Mouse (Mus musculus) forebrain, embryonic 13.5 days (tissue): ENCODE results near the gene Gbf1. TPM values are rescaled to one million over a fixed set of nuclear protein-coding genes. Genes with fewer than 3 reads are reported as not detected.

ENCODE experiments used
- ATAC-seq: fragments of 200-750 bp; cut with Nextera tagmentation; 2 replicates; pipeline ENCODE4 v1.8.0; 2017
- H3K27ac ChIP-seq: fragments of 300-500 bp; sonication (generic); 2 replicates; pipeline ENCODE4 v1.5.1; 2015; ENCODE audit warnings: inconsistent platforms, mild to moderate bottlenecking, moderate library complexity
- H3K27me3 ChIP-seq: fragments of 300-500 bp; sonication (generic); 2 replicates; pipeline ENCODE4 v1.6.1; 2015; ENCODE audit warnings: mild to moderate bottlenecking, inconsistent platforms
- H3K36me3 ChIP-seq: fragments of 300-500 bp; sonication (generic); 2 replicates; pipeline ENCODE4 v1.6.1; 2015; ENCODE audit warnings: mild to moderate bottlenecking, inconsistent platforms; ENCODE audit not compliant: poor library complexity, severe bottlenecking
- H3K4me1 ChIP-seq: fragments of 300-500 bp; sonication (generic); 2 replicates; pipeline ENCODE4 v1.6.1; 2015; ENCODE audit warnings: inconsistent platforms
- H3K4me2 ChIP-seq: fragments of 300-500 bp; sonication (generic); 2 replicates; pipeline ENCODE4 v1.6.1; 2015; ENCODE audit warnings: inconsistent platforms, mild to moderate bottlenecking, moderate library complexity
- H3K4me3 ChIP-seq: fragments of 300-500 bp; sonication (generic); 2 replicates; pipeline ENCODE4 v1.5.1; 2015; ENCODE audit warnings: mild to moderate bottlenecking, inconsistent platforms
- H3K9ac ChIP-seq: fragments of 300-500 bp; sonication (generic); 2 replicates; pipeline ENCODE4 v1.6.1; 2015; ENCODE audit warnings: mild to moderate bottlenecking, inconsistent platforms
- H3K9me3 ChIP-seq: fragments of 300-500 bp; sonication (generic); replicated peaks from 2 replicates; pipeline ENCODE4 v1.6.1; 2016; ENCODE audit warnings: inconsistent platforms
- WGBS: fragments of 180-500 bp; shearing (Covaris S2); methylation state at CpG from one replicate; pipeline ENCODE4 v1.1.7; 2015; 5-methylcytosine and 5-hydroxymethylcytosine counted together
- polyA plus RNA-seq: library from polyadenylated mRNA; unstranded; fragments of >200 nt; fragmentation: Nextera tagmentation; extraction: Ambion mirVana; gene quantifications from 2 replicates; pipeline ENCODE4 v1.2.1, GENCODE M21; 2015

Gene Gbf1
- polyA plus RNA-seq, 1 experiment from 2014 or later = 54.4 TPM

DNA sequence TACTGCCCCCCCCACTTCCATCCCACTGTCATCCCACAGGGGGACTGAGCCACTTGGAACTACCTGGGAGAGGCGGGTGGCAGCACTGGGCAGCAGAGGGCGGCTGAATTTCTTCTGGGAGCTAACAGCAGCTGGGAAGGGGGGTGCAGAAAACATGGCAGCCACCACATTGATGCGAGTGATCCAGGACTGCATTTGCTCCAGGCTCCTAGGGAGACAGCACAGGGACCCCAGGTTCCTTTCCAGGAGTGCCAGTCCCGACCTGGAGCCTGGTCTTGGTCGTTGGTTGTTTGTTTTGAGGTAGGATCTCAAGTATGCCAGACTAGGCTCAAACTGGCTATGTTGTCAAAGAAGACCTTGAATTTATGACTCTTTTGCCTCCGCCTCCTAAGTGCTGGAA is 161.3 kb downstream of the Gbf1 start:
- Histone ChIP-seq H3K4me2 (no peak overlapping the region), H3K4me3 (no peak overlapping the region), H3K9me3 (no peaks in the 10 kb centered on the region), H3K27me3 (peaks cover 64% of the 10 kb centered on the region), H3K27ac (no peak overlapping the region), H3K36me3 (peaks cover 20% of the 10 kb centered on the region; the same call in 1 of the 2 replicates), H3K4me1 (peaks cover 30% of the 10 kb centered on the region), H3K9ac (no peak overlapping the region)
- WGBS = 74% methylated on average over 6 of the region's 6 CpGs
- ATAC-seq = no peak

DNA sequence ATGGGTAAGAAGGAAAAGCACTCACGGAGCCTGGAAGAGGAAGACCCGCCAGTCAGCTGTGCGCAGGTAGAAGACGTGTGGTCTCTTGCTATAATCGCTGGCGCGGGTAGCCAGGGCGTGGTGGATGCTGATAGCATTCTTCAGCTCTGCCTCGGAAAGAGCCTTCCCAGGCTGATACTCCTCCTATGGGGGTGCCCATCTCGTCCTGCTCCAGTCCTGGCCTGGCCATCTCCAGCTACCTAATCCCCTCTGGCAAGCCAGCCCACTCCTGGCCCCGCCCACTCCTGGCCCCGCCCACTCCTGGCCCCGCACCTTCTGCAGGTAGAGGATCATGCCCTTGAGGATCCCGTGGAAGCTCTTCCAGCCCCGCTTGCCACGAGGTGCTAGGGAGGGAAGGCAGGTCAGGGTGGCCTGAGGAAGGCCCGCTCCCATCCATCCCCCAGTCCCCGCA is 161.9 kb downstream of the Gbf1 start:
- H3K9ac ChIP-seq = no peak overlapping the region
- ATAC-seq = no peak
- H3K4me1 ChIP-seq = peaks cover 31% of the 10 kb centered on the region
- H3K36me3 ChIP-seq = peaks cover 20% of the 10 kb centered on the region; the same call in 1 of the 2 replicates
- H3K9me3 ChIP-seq = no peaks in the 10 kb centered on the region
- WGBS = 14% methylated on average over 18 of the region's 18 CpGs
- no peak overlapping the region for H3K4me2 ChIP-seq
- H3K27me3 ChIP-seq = peaks cover 67% of the 10 kb centered on the region
- no peak overlapping the region for H3K27ac ChIP-seq
- H3K4me3 ChIP-seq = no peak overlapping the region

DNA sequence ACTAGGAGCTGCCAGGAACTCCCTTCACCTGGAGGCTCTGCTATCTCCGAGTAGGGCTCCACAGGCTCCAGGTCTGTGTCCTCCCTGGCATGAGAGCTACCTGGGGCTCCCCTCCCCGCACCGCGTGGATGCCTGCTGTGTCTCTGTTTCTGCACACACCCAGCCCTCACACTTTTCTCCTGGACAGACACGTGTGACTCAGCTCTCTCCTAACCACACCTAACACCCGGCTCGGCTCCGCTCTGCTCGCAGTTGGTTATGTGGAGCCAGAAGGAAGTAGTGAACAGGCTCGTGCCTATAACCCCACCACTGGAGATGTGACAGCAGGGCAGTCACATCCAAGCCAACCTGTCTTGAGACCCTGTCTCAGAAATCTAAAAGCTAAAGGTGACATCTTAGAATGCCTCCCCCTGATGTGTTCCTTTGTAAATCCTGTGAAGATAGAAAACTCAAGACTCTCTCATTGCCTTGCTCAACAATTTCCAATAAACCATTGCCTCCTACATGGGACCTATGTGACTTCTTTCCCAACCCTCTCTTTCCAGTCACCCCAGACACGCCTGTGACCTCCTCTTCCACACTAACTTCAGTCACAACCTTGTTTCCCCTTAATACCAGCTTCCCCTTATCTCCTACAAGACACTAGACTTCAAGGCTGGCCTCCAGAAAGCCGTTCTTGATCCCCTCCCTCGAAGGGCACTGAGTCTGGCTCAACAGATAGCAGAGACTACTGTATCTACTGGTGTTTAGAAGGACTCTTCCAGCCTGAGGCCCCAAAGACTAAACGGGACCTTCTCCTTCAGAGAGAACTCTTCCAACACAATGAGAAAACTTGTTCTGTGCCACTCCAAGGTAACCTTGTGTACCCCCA is 162.8 kb downstream of the Gbf1 start:
- no peak overlapping the region for H3K4me2 ChIP-seq
- no peak overlapping the region for H3K27ac ChIP-seq
- H3K27me3 ChIP-seq = peaks cover 77% of the 10 kb centered on the region

DNA sequence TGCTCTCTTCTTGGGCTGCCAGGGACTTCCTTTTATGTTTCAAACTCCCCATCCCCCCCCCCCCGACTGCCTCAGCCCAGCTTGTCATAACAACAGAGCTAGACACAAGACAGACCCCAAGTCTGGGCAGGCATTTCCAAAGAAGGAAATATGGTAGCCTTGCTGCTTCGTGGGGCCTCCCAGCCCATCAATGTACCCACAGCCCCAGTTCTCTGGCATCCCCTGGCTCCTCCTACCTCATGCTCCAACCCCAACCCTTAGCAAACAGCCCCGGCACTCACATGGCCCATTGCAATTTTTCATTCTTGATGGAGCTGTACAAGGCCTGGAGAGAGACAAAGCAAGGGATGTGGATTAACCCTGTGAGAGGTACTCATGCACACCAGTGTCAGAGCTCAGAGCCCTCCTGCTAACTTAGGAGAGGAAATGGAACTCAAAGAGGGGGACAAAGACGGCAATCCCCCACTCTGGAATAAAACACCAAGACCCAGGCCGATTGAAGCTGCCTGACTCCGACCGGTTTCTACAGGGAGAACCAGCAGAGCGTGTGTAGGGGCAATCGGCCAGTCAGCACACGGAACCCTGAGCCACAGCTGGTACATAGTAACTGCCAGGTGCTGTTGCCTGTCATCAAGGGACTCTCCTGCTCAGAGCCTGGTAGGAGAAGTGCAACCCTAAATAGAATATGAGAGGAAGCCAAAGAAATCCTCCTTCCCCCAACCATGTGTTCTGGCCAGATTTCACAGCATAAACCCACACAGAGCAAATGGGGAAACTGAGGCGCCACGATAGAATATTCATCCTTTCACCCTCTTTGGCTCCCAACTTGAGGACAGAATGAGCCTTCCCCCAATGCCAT is 163.7 kb downstream of the Gbf1 start:
- H3K4me1 ChIP-seq = peaks cover 45% of the 10 kb centered on the region
- no peaks in the 10 kb centered on the region for H3K9me3 ChIP-seq
- H3K27ac ChIP-seq = no peak overlapping the region
- ATAC-seq = no peak
- no peak overlapping the region for H3K9ac ChIP-seq
- WGBS = 47% methylated on average over 12 of the region's 12 CpGs
- H3K36me3 ChIP-seq = peaks cover 19% of the 10 kb centered on the region; the same call in 1 of the 2 replicates
- peaks cover 83% of the 10 kb centered on the region for H3K27me3 ChIP-seq
- peak overlapping the region; percentile 47; the same call in 1 of the 2 replicates for H3K4me3 ChIP-seq
- H3K4me2 ChIP-seq = peak overlapping the region; percentile 73

More for the DNA sequence above, 162.8 kb downstream of the Gbf1 start:
- no peak for ATAC-seq
- Histone ChIP-seq H3K4me3 (no peak overlapping the region), H3K4me1 (peaks cover 38% of the 10 kb centered on the region), H3K9ac (no peak overlapping the region), H3K9me3 (no peaks in the 10 kb centered on the region), H3K36me3 (peaks cover 20% of the 10 kb centered on the region; the same call in 1 of the 2 replicates)
- 37% methylated on average over 14 of the region's 14 CpGs for WGBS

DNA sequence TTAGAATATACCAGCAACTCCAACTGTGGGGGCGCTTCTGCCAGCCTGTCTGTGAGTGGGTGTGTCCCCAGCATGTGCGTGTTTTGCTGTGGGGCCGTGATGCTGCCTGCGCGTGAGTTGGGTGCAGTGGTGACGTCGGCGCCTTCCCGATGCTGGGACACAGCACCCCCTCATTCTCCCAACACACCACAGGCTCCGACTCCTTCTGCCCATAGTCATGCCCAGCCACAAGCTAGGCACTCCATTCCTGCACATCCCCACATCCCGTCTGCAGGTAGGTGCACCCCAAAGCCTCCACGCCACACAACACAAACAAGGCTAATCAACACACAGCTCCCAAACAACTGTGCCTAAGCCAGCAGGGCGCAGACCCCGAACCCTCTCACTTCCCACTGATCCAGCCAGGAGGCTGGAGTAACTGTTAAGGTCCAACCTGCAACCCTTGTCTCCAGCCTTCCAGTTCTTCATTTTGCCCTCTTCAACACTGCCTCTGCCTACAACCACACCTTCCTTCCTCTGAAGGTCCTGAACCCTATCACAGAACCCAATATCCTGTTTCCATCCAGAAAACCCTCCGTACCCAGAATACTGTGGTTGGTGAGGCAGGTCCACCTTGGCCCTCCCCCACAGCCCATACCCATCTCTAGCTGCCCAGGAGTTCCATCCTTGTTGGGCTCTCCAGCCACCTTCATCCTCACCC is 164.7 kb downstream of the Gbf1 start:
- ATAC-seq = no peak
- H3K27me3 ChIP-seq = peaks cover 83% of the 10 kb centered on the region

DNA sequence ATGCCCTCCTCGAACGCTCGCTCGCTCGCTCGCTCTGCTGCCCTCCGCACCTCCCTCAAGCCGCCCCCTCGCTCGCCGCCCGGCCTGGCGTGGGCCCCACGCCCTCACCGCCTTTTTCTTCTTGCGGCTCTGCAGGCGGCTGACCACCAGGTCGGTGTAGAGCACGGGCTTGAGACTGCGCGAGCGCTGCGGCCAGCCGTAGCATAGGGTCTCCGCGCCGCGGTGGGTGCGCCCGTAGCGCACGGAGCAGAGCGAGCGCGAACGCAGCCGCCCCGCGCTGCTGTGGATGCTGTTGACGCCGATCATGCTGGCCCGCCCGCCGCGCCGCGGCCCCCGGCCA is 165.2 kb downstream of the Gbf1 start:
- 0 out of 2 replicates have a peak, but pooled peaks have one; percentile 19 for ATAC-seq
- 1% methylated on average over 37 of the region's 48 CpGs for WGBS
- H3K36me3 ChIP-seq = 0 out of 2 replicates have a peak, but pooled peaks cover 6% of the 10 kb centered on the region
- no peak overlapping the region; the same call in 1 of the 2 replicates for H3K27ac ChIP-seq
- H3K27me3 ChIP-seq = peaks cover 82% of the 10 kb centered on the region
- H3K9me3 ChIP-seq = no peaks in the 10 kb centered on the region
- peak overlapping the region; percentile 47 for H3K4me3 ChIP-seq
- peaks cover 60% of the 10 kb centered on the region for H3K4me1 ChIP-seq
- peak overlapping the region; percentile 66 for H3K9ac ChIP-seq
- peak overlapping the region; percentile 73 for H3K4me2 ChIP-seq

More for the DNA sequence above, 164.7 kb downstream of the Gbf1 start:
- H3K4me1 ChIP-seq = peaks cover 55% of the 10 kb centered on the region
- 32% methylated on average over 15 of the region's 15 CpGs for WGBS
- no peak overlapping the region for H3K27ac ChIP-seq
- peak overlapping the region; percentile 66 for H3K9ac ChIP-seq
- peak overlapping the region; percentile 73 for H3K4me2 ChIP-seq
- H3K36me3 ChIP-seq = peaks cover 10% of the 10 kb centered on the region; the same call in 1 of the 2 replicates
- H3K4me3 ChIP-seq = peak overlapping the region; percentile 47
- H3K9me3 ChIP-seq = no peaks in the 10 kb centered on the region

DNA sequence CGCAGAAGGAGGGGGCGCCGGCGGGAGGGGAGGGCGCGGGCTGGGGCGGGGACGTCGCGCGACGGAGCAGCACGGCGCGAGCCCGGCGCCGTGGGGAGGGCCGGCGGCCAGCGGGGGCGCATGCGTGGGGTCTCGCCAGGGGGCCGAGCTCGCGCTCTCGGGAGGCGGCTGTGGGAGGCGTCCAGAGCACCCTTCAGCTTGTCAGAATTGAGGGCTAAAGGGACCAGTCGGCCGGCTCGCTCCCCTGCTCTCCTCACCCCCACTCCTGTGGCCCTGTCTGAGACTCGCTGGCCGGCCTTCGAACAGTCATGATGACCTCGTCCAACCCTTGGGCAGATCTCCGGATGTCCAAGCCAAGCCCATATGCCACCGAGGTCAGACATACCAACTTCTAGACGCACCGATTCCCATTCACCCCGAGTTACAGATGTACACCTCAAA is 165.7 kb downstream of the Gbf1 start:
- Histone ChIP-seq H3K4me3 (peak overlapping the region; percentile 47), H3K4me2 (peak overlapping the region; percentile 73), H3K4me1 (peaks cover 66% of the 10 kb centered on the region), H3K27ac (peak overlapping the region; percentile 35; the same call in 1 of the 2 replicates), H3K36me3 (0 out of 2 replicates have a peak, but pooled peaks cover 1% of the 10 kb centered on the region), H3K9me3 (no peaks in the 10 kb centered on the region), H3K27me3 (peaks cover 80% of the 10 kb centered on the region), H3K9ac (peak overlapping the region; percentile 66)
- ATAC-seq = 0 out of 2 replicates have a peak, but pooled peaks have one; percentile 17
- 3% methylated on average over 35 of the region's 42 CpGs for whole genome bisulfite sequencing

DNA sequence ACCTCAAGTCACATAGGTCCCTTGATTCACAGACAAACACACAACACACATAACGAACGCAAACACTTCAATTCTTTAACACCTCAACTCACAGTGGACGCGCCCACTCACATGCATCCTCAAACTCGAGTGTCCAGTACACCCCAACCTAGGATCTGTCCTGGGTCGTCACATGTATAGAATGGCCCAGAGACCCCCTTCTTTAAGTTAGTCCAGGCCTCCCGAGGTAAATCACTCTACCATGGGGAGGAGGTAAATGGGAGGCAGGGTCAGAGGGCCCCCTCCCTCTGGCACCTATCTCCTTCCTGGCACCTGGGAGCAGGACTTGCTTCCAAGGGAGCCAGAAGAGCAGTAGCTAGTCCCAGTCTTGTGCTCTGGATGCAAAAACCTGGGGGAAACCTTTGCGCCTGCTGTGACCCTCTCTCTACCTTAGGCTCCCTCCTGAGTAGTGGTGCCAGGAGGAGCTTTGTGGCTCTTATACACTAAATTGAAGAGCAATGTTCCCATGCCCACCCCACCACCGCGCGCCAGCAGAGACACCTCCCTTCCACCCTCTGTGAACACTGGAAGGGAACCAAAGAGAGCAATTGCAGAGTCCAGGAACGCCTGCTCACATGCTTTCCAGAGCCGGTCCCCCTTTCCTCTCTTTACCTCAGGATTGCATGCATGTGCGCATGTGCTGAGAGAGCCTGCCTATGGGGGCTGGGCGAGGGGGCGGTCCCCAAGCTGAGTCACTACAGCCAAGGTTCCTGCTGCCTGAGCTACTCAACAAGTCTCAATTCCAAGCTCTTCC is 166.5 kb downstream of the Gbf1 start:
- Histone ChIP-seq H3K9ac (no peak overlapping the region), H3K9me3 (no peaks in the 10 kb centered on the region), H3K36me3 (no peaks in the 10 kb centered on the region), H3K4me2 (peak overlapping the region; percentile 73), H3K4me3 (peak overlapping the region; percentile 47; the same call in 1 of the 2 replicates), H3K27me3 (peaks cover 76% of the 10 kb centered on the region), H3K27ac (no peak overlapping the region), H3K4me1 (peaks cover 69% of the 10 kb centered on the region)
- ATAC-seq = peak; percentile 46
- WGBS = 11% methylated on average over 16 of the region's 16 CpGs

DNA sequence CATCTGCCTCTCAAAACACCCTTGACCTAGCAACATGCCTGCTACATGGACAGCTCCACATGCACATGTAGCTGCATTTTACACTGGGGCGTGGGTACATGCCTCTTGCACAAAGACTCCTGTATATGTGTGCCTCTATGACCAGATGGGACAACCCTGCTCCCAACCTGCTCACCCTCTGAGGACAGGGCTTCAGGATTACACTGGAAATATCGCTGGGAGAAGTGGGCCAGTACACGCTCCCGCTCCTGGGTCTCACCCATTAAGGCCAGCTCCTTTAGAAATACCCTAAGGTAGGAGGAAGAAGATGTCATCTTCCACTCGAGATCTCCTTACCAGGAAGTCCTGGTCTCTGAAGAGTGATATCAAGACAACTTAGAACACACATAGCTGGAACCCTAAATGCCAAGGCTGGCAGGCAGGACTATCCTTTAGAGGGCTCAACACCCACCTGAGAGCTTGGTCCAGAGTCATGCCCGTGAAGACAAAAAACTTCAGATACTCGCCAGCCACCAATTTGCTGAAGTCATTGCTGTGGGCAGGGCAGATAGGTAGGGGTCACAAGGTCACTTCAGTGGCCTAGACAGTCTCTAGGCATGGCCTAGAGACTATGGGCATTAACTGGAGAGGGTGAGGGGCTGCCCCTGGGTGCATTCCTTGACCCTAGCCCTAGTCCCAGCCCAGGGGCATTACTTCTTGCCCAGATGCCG is 167.9 kb downstream of the Gbf1 start:
- no peak for ATAC-seq
- Histone ChIP-seq H3K36me3 (no peaks in the 10 kb centered on the region), H3K9me3 (no peaks in the 10 kb centered on the region), H3K9ac (no peak overlapping the region), H3K27me3 (peaks cover 76% of the 10 kb centered on the region), H3K4me3 (no peak overlapping the region), H3K4me2 (no peak overlapping the region), H3K4me1 (peaks cover 82% of the 10 kb centered on the region), H3K27ac (no peak overlapping the region)
- WGBS = 82% methylated on average over 8 of the region's 8 CpGs
